Mouse (Mus musculus) left cerebral cortex, adult 6 months (tissue): ENCODE results near the gene Cdk4. TPM values are rescaled to one million over a fixed set of nuclear protein-coding genes. Genes with fewer than 3 reads are reported as not detected.

Source experiments
- long read RNA-seq, 2 experiments: library from polyadenylated mRNA; unstranded; transcript quantifications; one replicate each; pipeline ENCODE4 v2.0.0; 2019 to 2020
- polyA plus RNA-seq: library from polyadenylated mRNA; unstranded; fragments of <200 nt; fragmentation: Nextera tagmentation; gene quantifications from 2 replicates; pipeline ENCODE4 v1.2.3, GENCODE M21; 2021

Gene Cdk4
- polyA plus RNA-seq = 86.2 and 95.5 TPM in 2 replicates
- long read RNA-seq, experiment 1, transcript Cdk4-201 (8 exons, 2,053 nt) = major isoform, 190 of 258 reads
- long read RNA-seq, experiment 1, transcript Cdk4-207 (7 exons, 2,038 nt) = minor isoform, 7 of 258 reads
- long read RNA-seq, experiment 1, partial matches to known transcripts = 18 of 258 reads
- long read RNA-seq, experiment 1, other reads (novel, unspliced or antisense) = 43 of 258 reads
- long read RNA-seq, experiment 2, transcript Cdk4-201 (8 exons, 2,053 nt) = major isoform, 46 of 72 reads
- long read RNA-seq, experiment 2, partial matches to known transcripts = 7 of 72 reads
- long read RNA-seq, experiment 2, other reads (novel, unspliced or antisense) = 19 of 72 reads

GRCm38 (mm10) chr10:127063239-127063872 is at the start of gene Cdk4:
Gene Cdk4, plus strand, starts transcription at chr10:127063534.

DNA sequence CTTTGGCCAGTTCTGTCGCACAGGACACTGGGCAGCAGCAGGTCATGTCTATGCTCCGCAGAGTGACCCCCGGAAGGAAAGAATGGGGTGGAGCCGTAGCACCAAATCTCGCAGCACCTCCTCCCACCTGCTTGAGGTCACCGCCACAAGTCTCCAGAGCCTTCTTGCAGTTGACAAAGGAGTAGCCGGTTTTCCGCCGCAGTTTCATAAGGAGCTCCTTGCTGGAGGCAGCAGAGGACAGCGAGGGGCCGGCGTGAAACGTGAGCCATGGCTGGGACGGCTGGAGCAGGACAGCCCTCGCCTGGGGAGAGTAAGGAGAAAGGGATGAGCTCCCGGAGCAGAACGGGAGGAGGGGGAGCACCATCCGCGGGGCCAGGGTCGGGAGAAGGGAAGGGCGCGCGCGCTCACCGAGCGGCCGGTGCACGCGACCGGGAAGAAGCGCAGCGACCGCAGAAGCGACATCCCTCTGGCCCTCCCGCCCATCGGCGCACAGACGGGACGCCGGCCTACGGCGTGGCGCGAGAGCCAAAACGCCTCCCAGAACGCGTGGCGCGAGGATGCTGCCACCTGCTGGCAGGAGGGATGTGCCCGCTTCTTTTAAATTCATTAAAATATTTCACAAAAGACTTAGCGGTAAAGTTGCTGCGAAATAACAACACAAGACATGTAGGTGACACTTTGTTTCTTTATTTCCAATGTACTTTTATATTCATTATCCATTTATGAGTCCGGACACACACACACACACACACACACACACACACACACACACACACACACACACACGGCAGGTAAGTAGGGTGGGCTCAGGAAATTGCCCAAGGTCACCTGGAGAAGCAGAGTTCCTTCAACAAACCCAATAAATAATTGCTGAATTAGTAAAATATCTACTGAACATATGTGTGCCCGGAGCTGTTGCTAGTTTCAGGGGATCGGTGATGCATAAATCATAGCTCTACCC is 32.7 kb upstream of the Cdk4 start, which contains the start of gene Tsfm:
Tsfm (minus strand) TSS at position 505 of the 961 bp plus-strand sequence.

DNA sequence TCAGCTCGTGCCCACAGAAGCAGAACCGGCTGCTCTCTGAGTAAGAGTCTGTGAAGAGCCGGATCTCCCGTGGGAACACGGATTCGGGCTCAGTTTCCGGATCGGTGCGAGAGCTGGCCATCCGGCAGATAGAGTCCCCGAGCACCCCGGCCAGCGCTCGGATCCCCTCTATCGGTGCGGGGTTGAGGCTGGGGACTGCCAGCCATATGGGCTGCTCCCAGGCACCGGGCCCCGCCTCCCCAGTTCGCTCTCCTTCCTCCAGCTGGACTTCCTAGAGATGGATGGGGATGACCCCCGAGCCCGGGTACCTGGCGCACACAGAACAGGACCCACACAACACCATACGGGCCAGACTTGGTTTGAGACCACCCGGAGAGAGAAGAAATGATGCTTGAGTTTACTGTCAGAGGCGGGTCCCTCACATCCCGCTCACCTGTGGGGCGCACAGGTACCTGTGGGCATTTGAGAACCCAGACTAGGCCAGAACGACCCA is 22.0 kb upstream of the Cdk4 start, which contains the start of the genes Mettl1 and Eef1akmt3:
Mettl1 (plus strand) TSS at position 141 of the 493 bp plus-strand sequence.
Eef1akmt3 (minus strand) TSS at position 240 of the 493 bp plus-strand sequence.

DNA sequence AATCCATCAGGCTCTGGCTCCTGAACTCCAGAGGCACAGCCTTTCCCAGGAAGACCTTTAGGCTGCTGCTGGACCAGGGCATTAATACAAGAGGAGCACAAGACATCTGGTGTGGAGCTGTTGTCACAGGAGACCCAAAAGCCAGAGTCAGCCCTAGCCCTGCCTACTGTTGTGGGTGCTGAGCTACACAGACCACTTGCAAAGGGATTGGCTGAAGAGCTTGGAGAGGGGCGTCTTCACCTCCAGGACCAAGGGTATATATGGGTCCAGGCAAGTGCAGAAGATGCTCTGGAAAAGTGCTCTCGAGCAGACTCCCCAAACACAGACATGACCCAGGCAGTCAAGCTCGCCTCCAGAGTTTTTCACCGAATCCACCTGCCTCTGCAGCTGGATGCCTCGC is 15.4 kb upstream of the Cdk4 start, which contains the start of gene Cyp27b1:
Cyp27b1 (plus strand) TSS at position 297 of the 400 bp plus-strand sequence.

GRCm38 (mm10) chr10:127059968-127060916 is 3.1 kb upstream of the Cdk4 start, which contains the start of gene March9:
Gene March9, minus strand, starts transcription at chr10:127060184.

GRCm38 (mm10) chr10:127070190-127071121 is 7.1 kb downstream of the Cdk4 start, which contains the start of gene Tspan31:
Gene Tspan31, minus strand, starts transcription at chr10:127070264.

DNA sequence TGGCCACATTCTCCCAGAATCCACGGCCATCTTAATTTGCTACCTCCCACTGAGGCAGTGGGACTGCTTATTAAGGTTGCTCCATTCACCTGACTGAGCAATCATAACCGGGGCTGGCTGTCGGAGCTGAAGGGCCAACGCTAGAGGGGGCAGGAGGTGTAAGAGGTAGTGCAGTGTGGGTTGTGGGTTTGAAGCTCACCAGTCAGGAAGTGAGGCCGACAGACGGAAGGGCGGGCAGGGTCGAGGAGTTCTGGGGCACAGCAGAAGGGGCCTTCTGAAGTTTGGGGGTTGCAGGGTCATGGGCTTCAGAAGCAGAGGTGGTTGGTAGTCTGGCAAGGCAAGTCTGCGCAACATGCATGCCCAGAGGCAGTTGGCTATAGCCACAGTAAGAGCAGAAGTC is 11.7 kb downstream of the Cdk4 start, which contains the start of gene Agap2:
Agap2 (plus strand) TSS at position 205 of the 400 bp plus-strand sequence.

Other genes with a start within 250 kb of the Cdk4 start
- 23.1 and 27.3 TPM in 2 replicates for gene Atp23, start 162.2 kb upstream of the Cdk4 start, polyA plus RNA-seq
- gene Ctdsp2, start 84.8 kb upstream of the Cdk4 start, polyA plus RNA-seq = 8.6 and 15.8 TPM in 2 replicates
- 0.05 TPM in 1 of 2 replicates, not detected in the other for gene Avil, start 62.8 kb upstream of the Cdk4 start, polyA plus RNA-seq
- gene Tsfm, start 32.7 kb upstream of the Cdk4 start, polyA plus RNA-seq = 50.5 and 52.0 TPM in 2 replicates
- gene Mettl1, start 22.1 kb upstream of the Cdk4 start, polyA plus RNA-seq = 6.7 and 16.5 TPM in 2 replicates
- 0.05 TPM in 1 of 2 replicates, not detected in the other for gene Eef1akmt3, start 22.0 kb upstream of the Cdk4 start, polyA plus RNA-seq
- not detected in 2 replicates for gene Cyp27b1, start 15.3 kb upstream of the Cdk4 start, polyA plus RNA-seq
- gene March9, start 3.4 kb upstream of the Cdk4 start, polyA plus RNA-seq = 1.1 and 1.2 TPM in 2 replicates
- 50.4 and 61.0 TPM in 2 replicates for gene Tspan31, start 6.7 kb downstream of the Cdk4 start, polyA plus RNA-seq
- gene Agap2, start 11.8 kb downstream of the Cdk4 start, polyA plus RNA-seq = 17.8 and 20.2 TPM in 2 replicates
- gene Os9, start 57.6 kb downstream of the Cdk4 start, polyA plus RNA-seq = 32.8 and 45.7 TPM in 2 replicates
- 76.6 and 91.6 TPM in 2 replicates for gene B4galnt1, start 101.7 kb downstream of the Cdk4 start, polyA plus RNA-seq
- gene Slc26a10, start 117.1 kb downstream of the Cdk4 start, polyA plus RNA-seq = 0.97 and 1.3 TPM in 2 replicates
- gene Arhgef25, start 126.5 kb downstream of the Cdk4 start, polyA plus RNA-seq = 20.2 and 22.6 TPM in 2 replicates
- gene Dtx3, start 132.2 kb downstream of the Cdk4 start, polyA plus RNA-seq = 6.7 and 58.5 TPM in 2 replicates
- 77.0 and 83.0 TPM in 2 replicates for gene Pip4k2c, start 148.1 kb downstream of the Cdk4 start, polyA plus RNA-seq
- gene Kif5a, start 199.8 kb downstream of the Cdk4 start, polyA plus RNA-seq = 301 and 323 TPM in 2 replicates
- 277 and 299 TPM in 2 replicates for gene Dctn2, start 202.8 kb downstream of the Cdk4 start, polyA plus RNA-seq
- gene Mbd6, start 225.5 kb downstream of the Cdk4 start, polyA plus RNA-seq = 1.5 and 8.9 TPM in 2 replicates
- gene Mars, start 248.3 kb downstream of the Cdk4 start, polyA plus RNA-seq = 47.1 and 54.3 TPM in 2 replicates